Mouse (Mus musculus) erythroblast, adult 5-6 weeks (primary cell): ENCODE measurements around the gene Fam198a. TPM values are rescaled to one million over a fixed set of nuclear protein-coding genes. Genes with fewer than 3 reads are reported as not detected.

Source experiments
- ATAC-seq: replicated peaks from 2 replicates; pipeline ENCODE4 v1.8.0; 2016; ENCODE audit warnings: moderate number of reproducible peaks, mild to moderate bottlenecking, moderate TSS enrichment, inconsistent platforms; ENCODE audit not compliant: poor library complexity, low FRiP score, severe bottlenecking
- total RNA-seq, 2 experiments: library from RNA; stranded (forward) in 1 of 2; stranded (reverse) in 1 of 2; fragments of 150-400 nt in 1 of 2; fragments of 200-764, 138-1000 nt in 1 of 2; gene quantifications; 2 replicates each; pipeline versions ENCODE4 v1.2.3 to v1.2.4; 2015 to 2017; ENCODE audit warnings: low replicate concordance in 2 of 2

The Fam198a gene
- total RNA-seq, 2 experiments from 2014 or later = not detected

DNA sequence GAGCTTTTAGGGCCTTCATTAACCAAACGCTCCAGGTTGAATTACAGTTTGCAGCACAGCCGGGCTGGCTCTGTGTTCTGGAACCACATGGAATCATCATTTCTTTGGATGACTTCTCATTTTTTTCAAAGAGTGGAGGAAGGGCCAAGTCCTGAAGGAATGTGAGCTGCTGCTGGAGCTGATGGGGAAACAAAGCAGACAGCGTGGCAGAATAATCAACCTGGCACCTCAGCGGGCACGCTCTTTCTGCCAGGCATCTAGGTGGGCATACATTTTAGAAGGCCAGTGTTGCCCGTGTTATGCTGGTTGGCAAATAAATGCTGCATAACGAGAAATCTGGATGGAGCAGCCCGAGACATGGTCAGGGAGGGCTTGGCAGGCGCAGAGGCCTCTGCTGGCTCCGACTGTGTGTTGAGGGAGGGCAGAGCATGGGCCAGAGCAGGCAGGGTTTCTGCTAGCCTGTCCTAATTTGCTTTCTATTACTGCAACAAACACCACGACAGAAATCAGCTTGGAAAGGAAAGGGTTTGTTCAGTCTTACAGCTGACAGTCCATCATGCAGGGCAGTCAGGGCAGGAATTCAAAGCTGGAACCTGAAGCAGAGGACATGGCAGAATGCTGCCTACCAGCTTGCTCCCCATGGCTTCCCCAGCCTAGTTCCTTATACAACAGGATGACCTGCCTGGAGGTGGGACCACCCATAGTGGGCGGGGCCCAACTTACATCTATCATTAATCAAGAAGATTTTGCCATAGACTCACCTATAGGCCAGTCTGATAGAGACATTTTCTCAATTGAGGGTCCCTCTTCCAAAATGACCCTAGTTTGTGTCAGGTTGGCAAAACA is 23.6 kb downstream of the Fam198a start:
- ATAC-seq = no peak

DNA sequence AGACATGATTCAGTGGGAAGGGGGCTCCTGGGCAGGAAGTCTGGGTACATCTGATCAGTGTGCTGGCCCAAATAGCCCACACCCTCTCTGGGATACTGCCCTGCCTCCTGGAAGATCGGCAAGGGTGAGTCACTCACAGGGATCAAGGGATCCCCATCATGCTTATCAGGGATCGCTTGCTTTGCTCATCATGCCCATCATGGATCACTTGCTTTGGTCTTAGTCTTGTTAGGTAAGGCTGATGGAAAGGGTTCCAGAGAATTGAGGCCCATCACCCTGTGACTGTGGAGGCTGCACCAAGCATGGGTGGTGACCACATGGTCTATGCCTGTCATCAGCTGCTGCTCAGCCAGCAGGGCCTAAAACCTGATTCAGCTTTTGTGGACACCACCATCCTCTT is 24.5 kb downstream of the Fam198a start:
- ATAC-seq = no peak

- no peak for ATAC-seq
These were observed 30.3 kb downstream of the Fam198a start for GRCm38 (mm10) chr9:121981046-121981445.

- ATAC-seq = no peak
These were observed 30.8 kb downstream of the Fam198a start for GRCm38 (mm10) chr9:121981466-121982105.

DNA sequence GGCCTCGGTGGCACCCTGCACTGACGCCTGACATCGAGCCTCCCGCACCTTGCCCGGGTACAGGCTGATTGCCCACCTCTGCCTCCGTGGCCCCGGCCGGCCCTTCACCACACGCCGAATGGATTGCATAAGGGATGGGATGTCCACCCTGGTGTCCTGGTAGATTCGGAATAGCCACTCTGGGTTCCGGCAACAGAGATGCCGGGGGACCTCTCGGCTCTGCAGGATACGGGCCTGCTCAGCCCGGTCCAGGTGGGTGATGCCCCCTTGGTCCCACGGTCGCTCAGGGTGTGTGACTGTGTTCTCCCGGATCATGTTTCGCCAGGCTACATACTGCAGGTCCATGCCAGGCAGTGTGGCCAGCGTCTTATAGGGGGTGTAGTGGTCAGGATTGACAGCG is 31.4 kb downstream of the Fam198a start:
- ATAC-seq = no peak

DNA sequence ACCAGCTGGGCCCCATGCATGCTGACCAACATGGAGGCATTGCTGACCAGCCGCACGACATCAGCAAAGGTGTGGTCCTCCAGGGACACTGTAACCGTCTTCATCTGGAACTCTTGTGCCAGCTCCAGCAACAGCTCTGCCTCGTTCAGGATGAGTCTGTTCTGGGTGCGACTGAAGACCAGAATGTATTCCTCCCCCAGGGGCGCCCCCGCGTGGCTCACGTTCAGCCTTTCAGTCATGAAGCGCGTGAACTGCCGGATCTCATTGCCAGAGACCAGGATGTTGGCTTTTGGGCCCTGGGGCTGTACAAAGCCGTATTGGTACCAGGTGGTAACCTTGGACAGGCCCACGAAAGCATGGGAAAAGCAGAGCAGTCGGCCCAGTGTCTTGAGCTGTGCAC is 31.9 kb downstream of the Fam198a start:
- ATAC-seq = no peak

DNA sequence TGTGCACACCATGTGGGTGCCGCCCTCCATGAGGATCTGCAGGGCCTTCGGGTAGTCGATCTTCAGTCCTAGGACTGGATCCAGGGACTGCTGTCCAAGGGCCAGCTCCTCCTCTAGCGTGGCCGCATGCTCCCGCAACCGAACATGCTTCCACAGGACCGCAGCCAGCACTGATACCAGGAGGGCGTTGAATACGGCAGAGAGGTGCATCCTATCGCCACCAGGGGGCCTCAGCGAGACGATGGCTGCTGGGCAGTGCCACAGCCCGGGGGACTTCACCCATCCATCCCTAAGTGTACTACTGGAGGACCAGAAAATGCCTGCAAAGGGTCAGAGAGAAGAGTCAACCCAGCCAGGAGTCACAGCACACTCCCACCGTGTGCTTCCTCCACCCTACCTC is 32.7 kb downstream of the Fam198a start:
- peak; percentile 53; the same call in 1 of the 2 replicates for ATAC-seq

GRCm38 (mm10) chr9:121984465-121985461 is 34.0 kb downstream of the Fam198a start:
- peak; percentile 56 for ATAC-seq

GRCm38 (mm10) chr9:121988910-121989309 is 38.1 kb downstream of the Fam198a start:
- no peak for ATAC-seq

DNA sequence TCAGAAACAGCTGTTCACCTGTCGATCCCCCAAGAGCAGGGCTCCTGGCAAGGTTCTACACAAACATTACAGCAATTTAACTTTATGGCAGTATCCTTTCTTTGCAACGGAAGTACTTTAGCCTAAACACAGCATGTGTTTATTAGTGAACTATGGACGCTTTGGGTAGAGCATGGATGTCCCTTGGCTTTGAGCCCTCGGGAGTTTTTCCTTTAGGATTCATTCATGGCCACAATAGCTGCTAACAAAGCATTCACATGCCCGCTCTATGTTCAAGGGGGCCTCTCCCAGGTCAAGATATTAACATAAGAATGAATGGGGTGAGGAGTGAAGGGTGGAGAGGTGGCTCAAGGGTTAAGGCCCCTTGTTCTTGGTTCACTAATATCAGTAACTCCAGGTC is 38.7 kb downstream of the Fam198a start:
- no peak for ATAC-seq

DNA sequence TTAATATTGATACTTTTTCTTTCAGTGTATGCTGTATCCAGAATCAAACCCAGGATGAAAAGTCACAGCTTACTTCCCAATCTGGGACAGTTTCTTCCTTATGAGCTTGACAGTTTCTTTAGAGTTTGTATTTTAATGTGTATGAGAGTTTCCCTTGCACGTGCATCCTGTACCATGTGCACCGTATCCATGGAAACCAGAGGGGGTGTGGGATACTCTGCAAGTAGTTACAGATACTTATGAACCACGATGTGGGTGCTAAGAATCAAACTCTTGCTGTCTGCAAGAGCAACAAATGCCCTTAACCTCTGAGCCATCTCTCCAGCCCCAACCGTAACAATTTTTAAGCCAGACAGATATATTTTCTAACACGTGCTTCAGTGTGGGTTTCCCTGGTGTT is 40.3 kb downstream of the Fam198a start:
- ATAC-seq = no peak

DNA sequence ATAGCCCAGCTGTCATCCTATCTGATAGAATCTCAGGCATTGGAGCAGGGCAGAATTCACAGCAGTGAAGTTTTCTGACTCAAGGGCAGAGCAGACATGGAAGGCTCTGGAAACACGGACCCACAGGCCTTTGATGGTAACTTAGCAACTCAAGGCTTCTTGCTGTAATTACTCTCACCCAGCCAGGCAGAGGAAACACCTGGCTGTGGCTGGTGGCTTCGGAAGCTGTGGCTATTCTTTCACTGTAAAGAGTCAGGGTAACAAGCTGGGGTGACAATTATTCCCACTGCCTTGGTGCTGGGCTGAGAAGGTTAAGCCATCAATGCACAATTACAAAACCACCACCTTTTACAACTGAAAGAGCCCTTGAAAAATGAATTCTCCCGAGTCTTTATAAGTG is 42.3 kb downstream of the Fam198a start:
- no peak for ATAC-seq

GRCm38 (mm10) chr9:121995077-121995476 is 44.3 kb downstream of the Fam198a start:
- ATAC-seq = no peak

DNA sequence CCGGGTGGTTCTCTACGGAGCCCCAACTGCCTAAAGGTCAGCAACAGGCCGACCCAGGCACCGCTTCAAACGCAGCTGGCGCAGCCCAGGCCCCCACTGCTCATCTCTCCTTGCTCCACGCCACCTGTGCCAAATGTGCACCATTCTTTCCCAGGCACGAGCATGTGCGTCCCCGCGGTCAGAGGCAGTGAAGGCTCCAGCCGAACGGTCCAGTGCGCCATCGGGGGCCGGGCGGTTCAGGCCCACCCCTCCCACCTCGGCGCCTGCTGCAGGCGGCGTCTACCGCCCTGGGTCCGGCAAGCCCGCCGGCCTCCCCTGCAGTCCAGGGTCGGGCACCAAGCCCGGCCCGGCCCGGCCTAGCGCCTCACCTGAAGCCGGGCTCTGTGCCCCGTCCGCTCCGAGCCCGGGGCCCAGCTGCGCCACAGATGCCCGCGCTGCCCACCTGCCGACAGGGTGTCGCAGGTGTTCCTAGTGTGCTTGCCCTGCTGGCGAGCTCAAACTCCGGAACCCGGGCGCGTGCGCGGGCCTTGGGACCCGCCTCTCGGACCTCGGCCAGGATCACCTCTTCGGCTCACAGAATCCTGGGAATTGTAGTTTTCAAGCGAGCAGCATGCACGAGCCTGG is 44.8 kb downstream of the Fam198a start:
- ATAC-seq = no peak

DNA sequence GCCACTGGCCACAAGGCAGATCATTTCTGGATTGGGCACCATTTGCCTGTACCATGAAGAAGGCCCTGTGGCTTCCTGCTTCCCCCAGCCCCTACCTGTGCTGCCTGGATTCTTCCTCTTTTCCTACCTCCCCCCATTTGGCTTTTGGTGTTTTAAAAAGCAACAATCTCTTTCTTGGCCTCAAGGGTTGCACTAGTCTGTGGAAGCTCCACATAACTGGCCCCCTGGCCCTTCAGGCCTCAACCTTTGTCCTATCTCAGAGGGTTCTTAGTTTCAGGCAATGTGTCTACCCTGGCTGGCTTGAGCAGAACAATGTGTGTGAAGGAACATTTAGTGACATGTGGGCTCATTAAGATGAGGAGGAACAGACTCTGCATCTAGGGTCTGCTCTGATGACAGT is 46.2 kb downstream of the Fam198a start, which contains the start of gene Pomgnt2:
Gene Pomgnt2 (minus strand): TSS at position 101 of the 400 bp plus-strand sequence.
- no peak for ATAC-seq

DNA sequence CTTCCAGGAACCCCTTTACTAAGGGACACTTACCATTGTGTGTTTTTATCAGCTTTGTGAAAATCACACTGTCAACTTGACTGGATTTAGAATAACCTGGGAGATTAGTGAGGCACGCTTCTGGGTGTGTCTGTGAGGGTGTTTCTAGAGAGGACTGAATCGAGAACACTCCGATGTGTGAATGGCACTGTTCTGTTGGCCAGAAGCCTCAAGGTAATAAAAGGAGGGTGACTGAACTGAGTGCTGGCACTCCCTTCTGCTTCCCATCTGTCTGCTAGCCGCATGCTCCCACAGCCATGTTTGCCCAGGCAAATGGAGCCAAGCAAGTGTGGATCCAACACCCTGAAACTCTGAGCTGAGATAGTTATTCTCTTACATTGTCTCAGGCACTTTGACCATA is 47.2 kb downstream of the Fam198a start:
- ATAC-seq = no peak

- ATAC-seq = no peak
These were observed 55.4 kb downstream of the Fam198a start for GRCm38 (mm10) chr9:122006175-122006574.

GRCm38 (mm10) chr9:122006609-122007008 is 55.8 kb downstream of the Fam198a start:
- no peak for ATAC-seq

GRCm38 (mm10) chr9:122008876-122009275 is 58.1 kb downstream of the Fam198a start:
- ATAC-seq = no peak

GRCm38 (mm10) chr9:122010751-122011150 is 60.0 kb downstream of the Fam198a start:
- no peak for ATAC-seq
